Mouse (Mus musculus) kidney, postnatal 0 days (tissue): ENCODE results near the gene Irf2bp2. TPM values are rescaled to one million over a fixed set of nuclear protein-coding genes. Genes with fewer than 3 reads are reported as not detected.

Source experiments
- ATAC-seq: fragments of 200-750 bp; cut with Nextera tagmentation; replicated peaks from 2 replicates; pipeline ENCODE4 v1.8.0; 2017; ENCODE audit warnings: low read depth, moderate number of reproducible peaks, moderate TSS enrichment, moderate library complexity; ENCODE audit not compliant: low FRiP score
- DNase-seq: peaks from one replicate; pipeline ENCODE4 v3.0.0-alpha.2; 2016; ENCODE audit warnings: low spot score
- H3K27ac ChIP-seq: fragments of 300-500 bp; sonication (generic); 2 replicates; pipeline ENCODE4 v1.5.1; 2014; ENCODE audit warnings: mild to moderate bottlenecking
- H3K27me3 ChIP-seq: fragments of 300-500 bp; sonication (generic); 2 replicates; pipeline ENCODE4 v1.6.1; 2014; ENCODE audit warnings: low read length, mixed read lengths; ENCODE audit not compliant: insufficient read depth
- H3K36me3 ChIP-seq: fragments of 300-500 bp; sonication (generic); 2 replicates; pipeline ENCODE4 v1.6.1; 2014; ENCODE audit warnings: low read length, mixed read lengths; ENCODE audit not compliant: insufficient read depth
- H3K4me1 ChIP-seq: fragments of 300-500 bp; sonication (generic); replicated peaks from 2 replicates; pipeline ENCODE4 v1.6.1; 2014; ENCODE audit warnings: antibody characterized with exemption, low read length, mixed read lengths; ENCODE audit not compliant: insufficient read depth
- H3K4me2 ChIP-seq: fragments of 300-500 bp; sonication (generic); 2 replicates; pipeline ENCODE4 v1.6.1; 2014; ENCODE audit warnings: mild to moderate bottlenecking, low read length, moderate library complexity, mixed read lengths
- H3K4me3 ChIP-seq: fragments of 300-500 bp; sonication (generic); replicated peaks from 2 replicates; pipeline ENCODE4 v1.5.1; 2014; ENCODE audit warnings: low read depth, low read length
- H3K9ac ChIP-seq: fragments of 300-500 bp; sonication (generic); 2 replicates; pipeline ENCODE4 v1.6.1; 2014; ENCODE audit warnings: low read depth, low read length
- H3K9me3 ChIP-seq: fragments of 300-500 bp; sonication (generic); replicated peaks from 2 replicates; pipeline ENCODE4 v1.6.1; 2016; ENCODE audit warnings: low read length, inconsistent platforms, mixed read lengths
- CTCF ChIP-seq: IDR thresholded peaks from 2 replicates; pipeline ENCODE4 v1.5.1; 2016; ENCODE audit warnings: antibody characterized with exemption, low read depth, mild to moderate bottlenecking, moderate library complexity
- WGBS: fragments of 180-500 bp; shearing (Covaris S2); extraction: QIAGEN DNeasy Blood & Tissue Kit; methylation state at CpG from one replicate; pipeline ENCODE4 v1.1.7; 2014; 5-methylcytosine and 5-hydroxymethylcytosine counted together
- polyA plus RNA-seq: library from polyadenylated mRNA; unstranded; fragments of >200 nt; fragmentation: Nextera tagmentation; extraction: Ambion mirVana; gene quantifications from 2 replicates; pipeline ENCODE4 v1.2.1, GENCODE M21; 2015

The Irf2bp2 gene
- polyA plus RNA-seq, 1 experiment from 2014 or later = 15.6 TPM

GRCm38 (mm10) chr8:126585561-126586031, 8.2 kb downstream of the Irf2bp2 start:
- no peak for ATAC-seq
- DNase-seq = peak; percentile 17
- H3K36me3 ChIP-seq = peaks cover 26% of the 10 kb centered on the region; the same call in 1 of the 2 replicates
- H3K4me3 ChIP-seq = no peak overlapping the region
- TF ChIP-seq CTCF = no peak
- H3K9ac ChIP-seq = no peak overlapping the region
- H3K4me2 ChIP-seq = peak overlapping the region; percentile 30; the same call in 1 of the 2 replicates
- H3K9me3 ChIP-seq = no peaks in the 10 kb centered on the region
- H3K27ac ChIP-seq = peak overlapping the region; percentile 95
- 38% methylated on average over 9 of the region's 9 CpGs for WGBS
- no peaks in the 10 kb centered on the region for H3K27me3 ChIP-seq
- H3K4me1 ChIP-seq = peaks cover 22% of the 10 kb centered on the region

GRCm38 (mm10) chr8:126584844-126585231, 8.9 kb downstream of the Irf2bp2 start:
- ATAC-seq (no peak; the same call in 1 of the 2 replicates), DNase-seq (peak; percentile 28)
- peak overlapping the region; percentile 76 for H3K9ac ChIP-seq
- peak overlapping the region; percentile 95 for H3K27ac ChIP-seq
- no peaks in the 10 kb centered on the region for H3K9me3 ChIP-seq
- peak overlapping the region; percentile 99 for H3K4me2 ChIP-seq
- H3K4me3 ChIP-seq = peak overlapping the region; percentile 41; the same call in 1 of the 2 replicates
- H3K36me3 ChIP-seq = peaks cover 20% of the 10 kb centered on the region; the same call in 1 of the 2 replicates
- 15% methylated on average over 5 of the region's 5 CpGs for WGBS
- H3K4me1 ChIP-seq = peaks cover 22% of the 10 kb centered on the region
- no peaks in the 10 kb centered on the region for H3K27me3 ChIP-seq
- no peak for TF ChIP-seq CTCF

GRCm38 (mm10) chr8:126583971-126584843, 9.6 kb downstream of the Irf2bp2 start:
- peak overlapping the region; percentile 95 for H3K27ac ChIP-seq
- ATAC-seq = peak; percentile 64
- H3K27me3 ChIP-seq = no peaks in the 10 kb centered on the region
- peak overlapping the region; percentile 99 for H3K4me2 ChIP-seq
- peaks cover 22% of the 10 kb centered on the region for H3K4me1 ChIP-seq
- WGBS = under 1% methylated on average over 68 of the region's 68 CpGs
- peak overlapping the region; percentile 41 for H3K4me3 ChIP-seq
- DNase-seq = peak; percentile 88
- no peak for TF ChIP-seq CTCF
- H3K9me3 ChIP-seq = no peaks in the 10 kb centered on the region
- H3K36me3 ChIP-seq = peaks cover 19% of the 10 kb centered on the region; the same call in 1 of the 2 replicates
- H3K9ac ChIP-seq = peak overlapping the region; percentile 76

GRCm38 (mm10) chr8:126583534-126583933, 10.3 kb downstream of the Irf2bp2 start:
- Histone ChIP-seq H3K4me2 (peak overlapping the region; percentile 99), H3K27ac (peak overlapping the region; percentile 95), H3K9ac (peak overlapping the region; percentile 76; the same call in 1 of the 2 replicates), H3K27me3 (no peaks in the 10 kb centered on the region), H3K9me3 (no peaks in the 10 kb centered on the region), H3K36me3 (peaks cover 12% of the 10 kb centered on the region; the same call in 1 of the 2 replicates), H3K4me1 (peaks cover 22% of the 10 kb centered on the region), H3K4me3 (peak overlapping the region; percentile 41)
- peak; percentile 73 for DNase-seq
- no peak for TF ChIP-seq CTCF
- WGBS = 5% methylated on average over 13 of the region's 13 CpGs
- ATAC-seq = peak; percentile 43

GRCm38 (mm10) chr8:126583018-126583417, 10.8 kb downstream of the Irf2bp2 start:
- Histone ChIP-seq H3K9me3 (no peaks in the 10 kb centered on the region), H3K4me2 (peak overlapping the region; percentile 99; the same call in 1 of the 2 replicates), H3K27ac (peak overlapping the region; percentile 48; the same call in 1 of the 2 replicates), H3K36me3 (peaks cover 12% of the 10 kb centered on the region; the same call in 1 of the 2 replicates), H3K4me3 (no peak overlapping the region), H3K4me1 (peaks cover 22% of the 10 kb centered on the region), H3K27me3 (no peaks in the 10 kb centered on the region), H3K9ac (no peak overlapping the region)
- TF ChIP-seq CTCF = no peak
- DNase-seq (peak; percentile 9), ATAC-seq (no peak)
- WGBS = 42% methylated on average over 2 of the region's 2 CpGs

DNA sequence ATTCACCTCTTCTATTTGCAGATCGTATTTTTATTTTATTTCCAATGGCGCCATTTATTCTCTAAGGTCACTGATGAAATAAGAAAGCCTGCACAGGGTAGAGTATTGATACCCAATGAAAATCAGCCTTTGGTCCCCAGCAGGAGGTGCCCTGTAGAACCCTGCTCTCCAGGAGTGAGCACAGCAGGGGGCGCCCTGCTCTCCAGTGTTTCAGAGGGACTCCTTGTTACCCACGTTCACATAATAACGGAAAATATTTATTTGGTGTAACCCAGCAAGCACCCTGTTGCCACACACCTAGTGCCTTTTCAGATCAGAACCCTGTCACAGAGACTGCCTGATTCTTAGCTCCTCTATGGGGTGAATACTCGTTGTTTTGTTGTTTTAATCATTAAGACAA, 11.3 kb downstream of the Irf2bp2 start:
- Histone ChIP-seq H3K27me3 (no peaks in the 10 kb centered on the region), H3K4me2 (no peak overlapping the region), H3K27ac (no peak overlapping the region), H3K36me3 (peaks cover 9% of the 10 kb centered on the region; the same call in 1 of the 2 replicates), H3K4me1 (peaks cover 19% of the 10 kb centered on the region), H3K9ac (no peak overlapping the region), H3K4me3 (no peak overlapping the region), H3K9me3 (no peaks in the 10 kb centered on the region)
- ATAC-seq (no peak), DNase-seq (peak; percentile 50)
- TF ChIP-seq CTCF = peak; percentile 74
- WGBS = 41% methylated on average over 6 of the region's 6 CpGs
